Mouse (Mus musculus) lung, postnatal 0 days (tissue): Measurements from ENCODE around the gene Olfr1272. TPM values are rescaled to one million over a fixed set of nuclear protein-coding genes. Genes with fewer than 3 reads are reported as not detected.
"Not testable (repeated sequence)": the region's sequence is repeated elsewhere in the genome, so short reads cannot be mapped to it uniquely, and the experiment has no call there.

ENCODE experiments used
- ATAC-seq: fragments of 200-750 bp; cut with Nextera tagmentation; 2 replicates; pipeline ENCODE4 v1.8.0; 2017; ENCODE audit warnings: moderate library complexity
- DNase-seq: peaks from one replicate; pipeline ENCODE4 v3.0.0-alpha.2; 2016; ENCODE audit warnings: low spot score
- H3K27ac ChIP-seq: fragments of 300-500 bp; sonication (generic); 2 replicates; pipeline ENCODE4 v1.5.1; 2014; ENCODE audit warnings: antibody characterized with exemption, mild to moderate bottlenecking, low read length, mixed read lengths
- H3K27me3 ChIP-seq: fragments of 300-500 bp; sonication (generic); replicated peaks from 2 replicates; pipeline ENCODE4 v1.6.1; 2014; ENCODE audit warnings: low read length, mixed read lengths; ENCODE audit not compliant: insufficient read depth
- H3K36me3 ChIP-seq: fragments of 300-500 bp; sonication (generic); 2 replicates; pipeline ENCODE4 v1.6.1; 2014; ENCODE audit warnings: low read length, mixed read lengths; ENCODE audit not compliant: insufficient read depth
- H3K4me1 ChIP-seq: fragments of 300-500 bp; sonication (generic); 2 replicates; pipeline ENCODE4 v1.6.1; 2014; ENCODE audit warnings: antibody characterized with exemption, low read depth, low read length, mixed read lengths; ENCODE audit not compliant: insufficient read depth
- H3K4me2 ChIP-seq: fragments of 300-500 bp; sonication (generic); replicated peaks from 2 replicates; pipeline ENCODE4 v1.6.1; 2014; ENCODE audit warnings: low read depth, mild to moderate bottlenecking, low read length, moderate library complexity, mixed read lengths
- H3K4me3 ChIP-seq: fragments of 300-500 bp; sonication (generic); 2 replicates; pipeline ENCODE4 v1.5.1; 2014; ENCODE audit warnings: low read depth, low read length
- H3K9ac ChIP-seq: fragments of 300-500 bp; sonication (generic); replicated peaks from 2 replicates; pipeline ENCODE4 v1.6.1; 2014; ENCODE audit warnings: low read depth, mild to moderate bottlenecking
- H3K9me3 ChIP-seq: fragments of 300-500 bp; sonication (generic); 2 replicates; pipeline ENCODE4 v1.6.1; 2016; ENCODE audit warnings: low read length, mixed read lengths
- CTCF ChIP-seq: IDR thresholded peaks from 2 replicates; pipeline ENCODE4 v1.5.1; 2016; ENCODE audit warnings: antibody characterized with exemption, mild to moderate bottlenecking
- EP300 ChIP-seq: IDR thresholded peaks from 2 replicates; pipeline ENCODE4 v1.6.1; 2016; ENCODE audit warnings: antibody characterized with exemption, mild to moderate bottlenecking, control low read depth
- WGBS: fragments of 180-500 bp; shearing (Covaris S2); extraction: QIAGEN DNeasy Blood & Tissue Kit; methylation state at CpG from one replicate; pipeline ENCODE4 v1.1.7; 2014; 5-methylcytosine and 5-hydroxymethylcytosine counted together
- polyA plus RNA-seq: library from polyadenylated mRNA; unstranded; fragments of >200 nt; fragmentation: Nextera tagmentation; extraction: Ambion mirVana; gene quantifications from 2 replicates; pipeline ENCODE4 v1.2.1, GENCODE M21; 2015

Gene Olfr1272
- polyA plus RNA-seq = not detected in 2 replicates

DNA sequence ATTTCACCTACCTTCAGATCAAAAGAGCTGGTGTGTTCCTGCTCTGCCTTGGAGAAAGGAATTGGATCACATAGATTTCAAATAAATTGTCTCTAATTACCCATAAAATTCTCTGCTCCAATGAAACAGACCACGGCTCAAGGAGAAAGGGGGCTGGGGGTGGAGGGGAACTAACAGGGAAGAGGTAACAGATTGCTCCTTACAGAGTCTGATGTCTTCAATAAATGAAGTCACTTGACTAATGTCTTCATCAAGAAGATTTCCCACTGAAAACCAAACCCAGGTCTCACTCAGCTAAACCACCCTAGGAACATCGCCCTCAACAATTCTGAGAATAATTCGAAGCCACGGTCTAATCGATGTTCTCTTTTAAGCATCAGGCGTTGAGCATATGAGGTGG, at the start of gene Olfr1272:
Gene Olfr1272, minus strand, starts transcription at position 101 of the 400 bp plus-strand sequence.
- no peak for DNase-seq
- Histone ChIP-seq H3K9ac (no peak within 1 kb of the TSS), H3K4me1 (no peaks in the 10 kb centered on the region), H3K27ac (no peak within 1 kb of the TSS), H3K36me3 (no peaks in the 10 kb centered on the region), H3K27me3 (no peaks in the 10 kb centered on the region), H3K4me3 (no peak within 1 kb of the TSS), H3K9me3 (no peaks in the 10 kb centered on the region), H3K4me2 (no peak within 1 kb of the TSS)
- WGBS = 90% methylated on average over 6 of the region's 6 CpGs
- TF ChIP-seq CTCF (no peak), EP300 (no peak)
- no peak for ATAC-seq

DNA sequence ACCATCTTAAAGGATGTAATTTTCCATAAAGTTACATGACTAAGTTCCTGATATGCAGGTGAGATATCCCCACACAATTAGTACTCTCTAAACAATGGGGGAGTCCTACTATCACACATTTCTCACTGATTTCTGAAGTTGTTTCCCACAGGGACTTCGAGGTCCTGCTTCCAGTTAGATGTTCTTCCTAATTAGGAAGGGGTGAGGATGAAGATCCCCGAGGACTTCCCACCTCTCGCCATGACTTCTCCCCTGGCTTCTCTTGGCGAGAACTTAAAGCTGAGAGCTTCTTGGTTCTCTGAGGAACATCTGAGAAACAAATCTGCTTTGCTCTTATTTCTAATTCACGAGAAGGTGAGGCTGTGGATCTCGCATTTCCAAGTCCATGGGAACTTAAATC, 29.3 kb upstream of the Olfr1272 start, which contains the start of gene Gm13769:
Gene Gm13769, plus strand, starts transcription at position 301 of the 400 bp plus-strand sequence.
- not testable (repeated sequence) for H3K27me3 ChIP-seq, H3K4me1 ChIP-seq, H3K27ac ChIP-seq, H3K9ac ChIP-seq, H3K36me3 ChIP-seq, H3K9me3 ChIP-seq, ATAC-seq, H3K4me2 ChIP-seq, H3K4me3 ChIP-seq, DNase-seq
- no CpG with 5 or more reads among the region's 6 CpGs for WGBS

DNA sequence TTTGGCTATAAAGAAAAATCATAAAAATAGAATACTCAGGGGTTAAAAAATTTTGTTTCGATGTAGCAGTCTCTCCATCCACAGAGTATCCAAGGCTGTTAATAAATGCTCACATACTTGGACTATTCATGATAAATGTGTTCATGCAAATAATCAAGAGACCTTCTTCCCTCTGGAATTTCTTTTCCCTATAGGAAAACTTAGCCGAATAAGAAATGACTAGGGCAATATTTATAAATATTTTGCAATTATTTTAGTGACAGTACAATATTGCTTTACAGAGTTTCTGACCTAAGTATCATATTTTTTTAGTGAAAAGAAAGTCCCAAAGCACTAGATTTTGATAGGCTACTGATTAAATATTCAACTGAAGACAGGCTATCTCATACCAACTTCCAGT, 21.7 kb downstream of the Olfr1272 start, which contains the start of gene Olfr1271:
Gene Olfr1271, minus strand, starts transcription at position 101 of the 400 bp plus-strand sequence.
- Histone ChIP-seq H3K9me3 (no peaks in the 10 kb centered on the region), H3K27me3 (no peaks in the 10 kb centered on the region), H3K4me3 (no peak within 1 kb of the TSS), H3K27ac (no peak within 1 kb of the TSS), H3K4me2 (no peak within 1 kb of the TSS), H3K36me3 (no peaks in the 10 kb centered on the region), H3K9ac (no peak within 1 kb of the TSS), H3K4me1 (no peaks in the 10 kb centered on the region)
- DNase-seq (no peak), ATAC-seq (no peak)
- WGBS = 90% methylated on average over 2 of the region's 2 CpGs
- TF ChIP-seq CTCF (no peak), EP300 (no peak)

DNA sequence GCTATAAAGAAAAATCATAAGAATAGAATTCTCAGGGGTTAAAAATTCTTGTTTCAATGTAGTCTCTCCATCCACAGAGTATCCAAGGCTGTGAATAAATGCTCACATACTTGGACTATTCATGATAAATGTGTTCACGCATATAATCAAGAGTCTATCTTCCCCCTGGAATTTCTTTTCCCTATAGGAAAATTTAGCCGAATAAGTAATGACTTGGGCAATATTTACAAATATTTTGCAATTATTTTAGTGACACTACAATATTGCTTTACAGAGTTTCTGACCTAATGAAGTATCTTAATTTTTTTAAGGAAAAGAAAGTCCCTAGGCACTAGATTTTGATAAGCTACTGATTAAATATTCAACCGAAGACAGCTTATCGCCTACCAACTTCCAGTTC, 35.1 kb downstream of the Olfr1272 start, which contains the start of gene Olfr142:
Gene Olfr142, minus strand, starts transcription at position 101 of the 400 bp plus-strand sequence.
- ATAC-seq (no peak), DNase-seq (no peak)
- H3K27ac ChIP-seq = no peak within 1 kb of the TSS
- H3K4me2 ChIP-seq = no peak within 1 kb of the TSS
- no peaks in the 10 kb centered on the region for H3K27me3 ChIP-seq
- H3K9me3 ChIP-seq = no peaks in the 10 kb centered on the region
- H3K36me3 ChIP-seq = no peaks in the 10 kb centered on the region
- H3K4me3 ChIP-seq = no peak within 1 kb of the TSS
- WGBS = 83% methylated on average over 4 of the region's 4 CpGs
- H3K9ac ChIP-seq = no peak within 1 kb of the TSS
- H3K4me1 ChIP-seq = no peaks in the 10 kb centered on the region
- no peak for TF ChIP-seq CTCF
- TF ChIP-seq EP300 = no peak

Other genes starting within 250 kb of the Olfr1272 start
- not detected in 2 replicates for gene Olfr140, start 229.2 kb downstream of the Olfr1272 start, polyA plus RNA-seq
- not detected in 2 replicates for gene Olfr1269, start 171.4 kb downstream of the Olfr1272 start, polyA plus RNA-seq
- gene Olfr32, start 150.5 kb downstream of the Olfr1272 start, polyA plus RNA-seq = not detected in 2 replicates
- not detected in 2 replicates for gene Olfr1270, start 139.8 kb downstream of the Olfr1272 start, polyA plus RNA-seq
- gene Olfr1506, start 68.3 kb downstream of the Olfr1272 start, polyA plus RNA-seq = not detected in 2 replicates
- gene Olfr142, start 35.2 kb downstream of the Olfr1272 start, polyA plus RNA-seq = not detected in 2 replicates
- gene Olfr1271, start 21.8 kb downstream of the Olfr1272 start, polyA plus RNA-seq = not detected in 2 replicates
- not detected in 2 replicates for gene Gm13769, start 29.4 kb upstream of the Olfr1272 start, polyA plus RNA-seq
- gene Olfr1274-ps, start 105.8 kb upstream of the Olfr1272 start, polyA plus RNA-seq = not detected in 2 replicates